Mouse (Mus musculus) lung, postnatal 0 days (tissue): ENCODE measurements around the gene Exosc6.

Experiments used
- CTCF ChIP-seq: IDR thresholded peaks from 2 replicates; pipeline ENCODE4 v1.5.1; 2016; ENCODE audit warnings: antibody characterized with exemption, mild to moderate bottlenecking
- EP300 ChIP-seq: IDR thresholded peaks from 2 replicates; pipeline ENCODE4 v1.6.1; 2016; ENCODE audit warnings: antibody characterized with exemption, mild to moderate bottlenecking, control low read depth

DNA sequence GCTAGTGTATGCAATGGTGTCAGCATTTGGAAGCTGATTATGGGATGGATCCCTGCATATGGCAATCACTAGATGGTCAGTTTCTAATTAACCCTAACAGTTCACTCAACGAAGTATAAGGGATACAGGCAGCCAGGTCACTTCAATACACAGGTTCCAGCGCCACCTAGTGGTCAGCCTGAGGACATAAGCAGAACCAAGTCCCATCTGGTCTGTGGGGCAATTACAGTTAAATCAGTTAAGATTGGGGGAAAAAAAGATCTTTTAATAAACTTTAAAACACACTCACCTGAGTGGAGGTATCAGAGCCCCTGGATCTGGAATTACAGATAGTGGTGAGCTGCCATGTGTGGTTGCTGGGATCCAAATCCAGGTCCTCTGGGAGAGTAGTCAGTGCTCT is 34.0 kb downstream of the Exosc6 start:
- TF ChIP-seq EP300 (no peak), CTCF (peak; percentile 89)
